Mouse (Mus musculus) intestine, postnatal 0 days (tissue): Measurements from ENCODE around the gene Dnah11. TPM values are rescaled to one million over a fixed set of nuclear protein-coding genes. Genes with fewer than 3 reads are reported as not detected.

Experiments
- ATAC-seq: fragments of 200-750 bp; cut with Nextera tagmentation; 2 replicates; pipeline ENCODE4 v1.8.0; 2017; ENCODE audit warnings: mild to moderate bottlenecking, moderate TSS enrichment, moderate library complexity
- H3K27ac ChIP-seq: fragments of 300-500 bp; sonication (generic); 2 replicates; pipeline ENCODE4 v1.5.1; 2014; ENCODE audit warnings: mild to moderate bottlenecking, low read depth, low read length, moderate library complexity
- H3K27me3 ChIP-seq: fragments of 300-500 bp; sonication (generic); replicated peaks from 2 replicates; pipeline ENCODE4 v1.6.1; 2014; ENCODE audit warnings: low read length, mixed read lengths; ENCODE audit not compliant: control insufficient read depth, insufficient read depth
- H3K36me3 ChIP-seq: fragments of 300-500 bp; sonication (generic); 2 replicates; pipeline ENCODE4 v1.6.1; 2014; ENCODE audit warnings: mild to moderate bottlenecking, moderate library complexity; ENCODE audit not compliant: control insufficient read depth, insufficient read depth
- H3K4me1 ChIP-seq: fragments of 300-500 bp; sonication (generic); replicated peaks from 2 replicates; pipeline ENCODE4 v1.6.1; 2014; ENCODE audit warnings: antibody characterized with exemption, low read length, mixed read lengths; ENCODE audit not compliant: control insufficient read depth, insufficient read depth
- H3K4me2 ChIP-seq: fragments of 300-500 bp; sonication (generic); replicated peaks from 2 replicates; pipeline ENCODE4 v1.6.1; 2014; ENCODE audit warnings: low read depth, mild to moderate bottlenecking, moderate library complexity
- H3K4me3 ChIP-seq: fragments of 300-500 bp; sonication (generic); 2 replicates; pipeline ENCODE4 v1.5.1; 2014; ENCODE audit warnings: low read depth, low read length
- H3K9ac ChIP-seq: fragments of 300-500 bp; sonication (generic); 2 replicates; pipeline ENCODE4 v1.6.1; 2014; ENCODE audit warnings: mild to moderate bottlenecking, low read depth, low read length
- H3K9me3 ChIP-seq: fragments of 300-500 bp; sonication (generic); 2 replicates; pipeline ENCODE4 v1.6.1; 2016; ENCODE audit warnings: mixed run types; ENCODE audit not compliant: control insufficient read depth
- CTCF ChIP-seq: sonication (generic); IDR thresholded peaks from 2 replicates; pipeline ENCODE4 v1.5.1; 2016; ENCODE audit warnings: low read depth, mild to moderate bottlenecking, control low read depth, antibody characterized with exemption, moderate library complexity
- WGBS: fragments of 180-500 bp; shearing (Covaris S2); extraction: QIAGEN DNeasy Blood & Tissue Kit; methylation state at CpG from one replicate; pipeline ENCODE4 v1.1.7; 2014; 5-methylcytosine and 5-hydroxymethylcytosine counted together
- polyA plus RNA-seq: library from polyadenylated mRNA; unstranded; fragments of >200 nt; fragmentation: Nextera tagmentation; extraction: Ambion mirVana; gene quantifications from 2 replicates; pipeline ENCODE4 v1.2.1, GENCODE M21; 2015

The Dnah11 gene
- polyA plus RNA-seq, 1 experiment from 2014 or later = 0.01 TPM

DNA sequence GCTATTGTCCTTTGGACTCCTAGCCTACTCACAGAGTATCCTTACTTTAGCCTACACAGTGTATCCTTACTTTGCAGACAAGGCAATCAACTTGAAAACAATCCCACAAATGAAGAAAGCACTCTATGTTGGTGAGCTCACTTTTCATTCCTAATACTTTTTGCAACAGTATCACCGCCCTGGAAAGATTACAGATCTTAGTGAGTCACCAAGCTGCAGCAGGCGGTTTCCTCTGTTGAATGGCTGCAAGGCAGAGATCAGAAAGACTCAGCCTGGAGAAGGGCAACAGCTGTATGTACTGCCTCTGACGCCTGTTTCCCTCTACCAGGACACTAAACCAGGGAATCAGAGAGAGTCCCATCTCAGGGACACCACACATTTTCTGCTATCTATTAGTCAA is 218.5 kb downstream of the Dnah11 start:
- 55% methylated on average over 3 of the region's 3 CpGs for WGBS
- Histone ChIP-seq H3K4me1 (no peaks in the 10 kb centered on the region), H3K27me3 (no peaks in the 10 kb centered on the region), H3K9ac (no peak overlapping the region), H3K27ac (no peak overlapping the region), H3K4me2 (no peak overlapping the region), H3K36me3 (no peaks in the 10 kb centered on the region), H3K4me3 (no peak overlapping the region), H3K9me3 (no peaks in the 10 kb centered on the region)
- no peak for ATAC-seq
- no peak for TF ChIP-seq CTCF

DNA sequence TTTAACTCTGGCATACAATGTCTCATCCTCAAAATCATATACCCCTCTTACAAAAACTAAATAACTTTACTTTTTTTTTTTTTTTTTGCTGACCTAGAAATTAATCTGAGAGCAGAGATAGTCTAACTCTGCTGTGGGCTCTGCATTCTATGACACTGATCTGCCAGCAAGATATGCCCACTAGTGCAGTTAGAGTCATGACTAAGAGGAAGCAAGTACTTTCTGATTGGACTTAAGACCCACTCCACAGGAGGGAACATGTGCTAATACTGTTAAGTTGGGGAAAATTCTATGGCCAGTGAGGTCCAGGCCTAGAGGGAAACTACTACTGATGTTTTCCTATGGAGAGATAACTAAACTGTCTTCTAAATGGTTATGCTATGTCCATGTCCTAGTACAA is 225.1 kb downstream of the Dnah11 start:
- Histone ChIP-seq H3K27me3 (no peaks in the 10 kb centered on the region), H3K36me3 (no peaks in the 10 kb centered on the region), H3K4me1 (no peaks in the 10 kb centered on the region; the same call in 1 of the 2 replicates), H3K9me3 (no peaks in the 10 kb centered on the region), H3K9ac (no peak overlapping the region), H3K4me3 (no peak overlapping the region), H3K4me2 (no peak overlapping the region), H3K27ac (no peak overlapping the region)
- TF ChIP-seq CTCF = no peak
- no peak for ATAC-seq

DNA sequence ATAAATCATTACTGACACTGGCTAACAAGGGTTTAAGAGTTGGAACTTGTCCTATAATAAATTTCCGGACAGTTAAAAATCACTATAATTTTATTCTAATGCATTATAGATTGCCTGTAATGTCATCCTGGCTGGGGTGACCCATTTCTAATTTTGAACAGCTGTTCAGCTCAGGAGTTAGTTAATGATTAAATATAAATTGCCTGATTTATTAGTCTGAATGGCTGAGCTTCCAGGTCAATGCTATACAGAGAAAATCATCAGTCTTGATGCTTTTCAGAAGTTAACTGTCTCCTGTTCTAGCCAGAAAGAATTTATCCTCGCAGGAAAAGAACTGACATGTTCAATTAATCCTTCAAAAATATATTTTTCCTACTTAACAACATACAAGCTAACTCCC is 236.1 kb downstream of the Dnah11 start:
- no peaks in the 10 kb centered on the region for H3K36me3 ChIP-seq
- H3K27ac ChIP-seq = no peak overlapping the region
- H3K4me2 ChIP-seq = no peak overlapping the region
- H3K4me1 ChIP-seq = no peaks in the 10 kb centered on the region
- no peak overlapping the region for H3K4me3 ChIP-seq
- H3K27me3 ChIP-seq = no peaks in the 10 kb centered on the region
- ATAC-seq = no peak
- 47% methylated on average over 2 of the region's 2 CpGs for WGBS
- TF ChIP-seq CTCF = no peak
- no peaks in the 10 kb centered on the region for H3K9me3 ChIP-seq
- no peak overlapping the region for H3K9ac ChIP-seq

DNA sequence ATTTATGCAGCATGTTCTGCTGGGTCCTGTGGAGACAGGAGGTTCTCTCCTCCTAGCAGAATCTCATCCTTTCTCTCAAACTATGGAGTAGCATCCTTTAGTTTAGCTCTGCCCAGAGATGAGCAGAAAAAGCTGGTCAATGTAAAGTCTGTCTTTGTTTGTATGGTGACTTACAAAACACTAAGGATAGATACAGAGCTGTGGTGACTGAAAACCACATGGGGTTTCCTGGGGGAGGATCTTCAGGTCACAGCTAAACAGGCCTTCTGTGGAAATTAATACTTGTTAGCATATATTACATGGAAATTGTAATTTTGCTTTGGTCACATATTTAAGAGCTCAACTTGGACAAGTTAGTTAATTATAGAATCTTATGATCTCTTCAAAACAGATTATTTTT is 239.6 kb downstream of the Dnah11 start:
- ATAC-seq = no peak
- TF ChIP-seq CTCF = no peak
- Histone ChIP-seq H3K36me3 (no peaks in the 10 kb centered on the region), H3K9me3 (no peaks in the 10 kb centered on the region), H3K4me2 (no peak overlapping the region), H3K4me1 (no peaks in the 10 kb centered on the region), H3K4me3 (no peak overlapping the region), H3K9ac (no peak overlapping the region), H3K27me3 (no peaks in the 10 kb centered on the region), H3K27ac (no peak overlapping the region)

DNA sequence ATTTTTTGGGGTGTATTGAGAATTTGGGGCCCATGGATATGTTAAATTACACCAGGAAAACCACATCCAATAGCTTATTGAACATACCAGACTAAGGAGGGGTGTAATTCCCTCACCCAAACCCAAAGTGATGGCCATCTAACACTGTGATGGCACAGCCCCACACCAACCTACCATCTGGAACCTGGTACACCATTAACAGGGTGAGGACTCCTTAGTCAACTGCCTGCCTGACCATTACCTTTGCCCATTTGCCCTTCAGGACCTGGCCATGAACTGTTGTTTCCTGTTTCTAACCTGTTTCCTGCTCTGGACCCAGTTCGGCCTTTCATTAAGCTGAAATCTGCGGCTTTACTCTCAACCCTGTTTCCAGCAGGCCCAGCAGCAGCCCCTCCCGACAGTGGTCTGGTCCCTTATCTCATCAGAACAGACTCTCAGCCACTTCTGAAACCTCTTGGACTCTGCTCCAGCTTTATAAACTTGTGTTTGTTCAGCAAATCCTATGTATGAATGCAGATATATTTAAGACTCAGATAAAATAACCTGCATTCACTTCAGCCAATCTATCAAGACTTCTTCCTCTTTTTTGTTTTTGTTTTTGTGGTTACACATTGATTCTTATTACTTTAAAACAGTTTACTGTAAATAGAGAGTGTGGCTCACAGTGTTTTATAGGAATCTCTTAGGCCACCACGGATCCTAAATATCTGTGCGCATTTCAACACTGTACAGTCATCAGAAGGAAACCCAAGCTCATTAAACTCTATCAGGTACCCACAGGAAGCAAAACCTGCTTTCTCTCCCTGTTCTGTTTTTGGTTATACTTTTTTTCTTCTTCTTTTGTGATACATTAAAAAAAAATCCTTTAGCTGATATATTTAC is 251.8 kb downstream of the Dnah11 start:
- 30% methylated on average over 5 of the region's 5 CpGs for WGBS
- 0 out of 2 replicates have a peak, but pooled peaks have one; percentile 33 for ATAC-seq
- H3K27ac ChIP-seq = no peak overlapping the region

DNA sequence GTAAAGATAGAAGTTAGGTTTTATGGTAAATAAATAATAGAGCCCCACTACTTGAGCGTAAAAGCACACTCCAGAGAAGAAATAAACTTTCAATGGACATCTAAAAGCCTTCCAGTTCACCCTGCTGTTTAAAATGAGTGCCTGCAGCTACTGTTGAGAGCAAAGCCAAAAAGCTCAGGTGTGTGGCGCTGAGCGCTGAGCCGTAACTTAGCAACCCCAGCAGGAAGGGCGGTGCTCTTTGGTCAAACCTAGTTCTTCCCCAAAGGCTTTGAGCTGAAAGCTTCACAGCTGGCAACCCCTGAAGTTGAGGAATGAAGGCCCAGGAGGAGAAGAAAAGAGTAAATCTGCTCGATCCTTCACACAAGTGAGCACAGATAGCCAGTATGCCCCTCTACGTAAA is 256.9 kb downstream of the Dnah11 start:
- H3K9ac ChIP-seq = no peak overlapping the region
- no peak overlapping the region for H3K4me3 ChIP-seq
- no peaks in the 10 kb centered on the region for H3K36me3 ChIP-seq
- WGBS = 52% methylated on average over 7 of the region's 7 CpGs
- H3K27me3 ChIP-seq = no peaks in the 10 kb centered on the region
- no peaks in the 10 kb centered on the region for H3K4me1 ChIP-seq
- no peak for ATAC-seq
- TF ChIP-seq CTCF = no peak
- no peak overlapping the region for H3K27ac ChIP-seq
- no peaks in the 10 kb centered on the region for H3K9me3 ChIP-seq
- no peak overlapping the region for H3K4me2 ChIP-seq

More for the DNA sequence above, 251.8 kb downstream of the Dnah11 start:
- no peaks in the 10 kb centered on the region for H3K9me3 ChIP-seq
- no peaks in the 10 kb centered on the region for H3K36me3 ChIP-seq
- TF ChIP-seq CTCF = no peak
- H3K4me2 ChIP-seq = no peak overlapping the region
- H3K4me1 ChIP-seq = no peaks in the 10 kb centered on the region
- no peak overlapping the region for H3K9ac ChIP-seq
- H3K27me3 ChIP-seq = no peaks in the 10 kb centered on the region
- no peak overlapping the region for H3K4me3 ChIP-seq
